Mouse (Mus musculus) kidney, postnatal 25 days (tissue): ENCODE data around the gene Tspan31.

Experiments
- DNase-seq, 2 experiments: peaks; one replicate each; pipeline ENCODE4 v3.0.0; 2021; ENCODE audit warnings: mixed read lengths in 2 of 2

Gene Tspan31

GRCm38 (mm10) chr10:127041774-127042338 is 28.2 kb downstream of the Tspan31 start:
- peak; percentile 90 to 93 for DNase-seq

GRCm38 (mm10) chr10:127041274-127041766 is 28.7 kb downstream of the Tspan31 start, which contains the start of the genes Mettl1 and Eef1akmt3:
Mettl1 (plus strand) TSS chr10:127041414.
Eef1akmt3 (minus strand) TSS chr10:127041513.
- DNase-seq: peak; percentile 61 to 74

GRCm38 (mm10) chr10:127040569-127041214 is 29.4 kb downstream of the Tspan31 start:
- peak; percentile 43 to 66 for DNase-seq

- peak; percentile 47 to 82 for DNase-seq
Measured at GRCm38 (mm10) chr10:127037641-127038040, 32.4 kb downstream of the Tspan31 start.

GRCm38 (mm10) chr10:127036273-127036672 is 33.8 kb downstream of the Tspan31 start:
- peak; percentile 78 to 92 for DNase-seq

- peak; percentile 68 to 89 for DNase-seq
Measured at GRCm38 (mm10) chr10:127033301-127033741, 36.7 kb downstream of the Tspan31 start.

- peak; percentile 95 for DNase-seq
Measured at GRCm38 (mm10) chr10:127030336-127031296, 39.4 kb downstream of the Tspan31 start, which contains the start of gene Tsfm. Tsfm (minus strand) TSS chr10:127030840.

- DNase-seq: no peak
Measured at GRCm38 (mm10) chr10:127018422-127018821, 51.6 kb downstream of the Tspan31 start.
